Mouse (Mus musculus) left cerebral cortex, adult 18-20 months (tissue): Measurements from ENCODE around the gene Zfp747. TPM values are rescaled to one million over a fixed set of nuclear protein-coding genes. Genes with fewer than 3 reads are reported as not detected.
"Not testable (repeated sequence)": the region's sequence is repeated elsewhere in the genome, so short reads cannot be mapped to it uniquely, and the experiment has no call there.

Experiments
- DNase-seq, 2 experiments: peaks; one replicate each; pipeline ENCODE4 v3.0.0; 2021 to 2022; ENCODE audit warnings: low spot score in 2 of 2, mixed read lengths in 1 of 2
- long read RNA-seq, 2 experiments: library from polyadenylated mRNA; stranded (forward); transcript quantifications; one replicate each; pipeline ENCODE4 v2.0.0; 2021
- total RNA-seq, 2 experiments: library from RNA; stranded (reverse); gene quantifications; 2 replicates each; pipeline ENCODE4 v1.2.3; 2021

The Zfp747 gene
- total RNA-seq: 1 to 10 TPM; 6.6 to 7.4 TPM
- long read RNA-seq, experiment 1, partial matches to known transcripts: 0 of 2 reads
- long read RNA-seq, experiment 1, other reads (novel, unspliced or antisense): 0 of 2 reads
- long read RNA-seq, experiment 2, partial matches to known transcripts: 0 of 3 reads
- long read RNA-seq, experiment 2, other reads (novel, unspliced or antisense): 0 of 3 reads

DNA sequence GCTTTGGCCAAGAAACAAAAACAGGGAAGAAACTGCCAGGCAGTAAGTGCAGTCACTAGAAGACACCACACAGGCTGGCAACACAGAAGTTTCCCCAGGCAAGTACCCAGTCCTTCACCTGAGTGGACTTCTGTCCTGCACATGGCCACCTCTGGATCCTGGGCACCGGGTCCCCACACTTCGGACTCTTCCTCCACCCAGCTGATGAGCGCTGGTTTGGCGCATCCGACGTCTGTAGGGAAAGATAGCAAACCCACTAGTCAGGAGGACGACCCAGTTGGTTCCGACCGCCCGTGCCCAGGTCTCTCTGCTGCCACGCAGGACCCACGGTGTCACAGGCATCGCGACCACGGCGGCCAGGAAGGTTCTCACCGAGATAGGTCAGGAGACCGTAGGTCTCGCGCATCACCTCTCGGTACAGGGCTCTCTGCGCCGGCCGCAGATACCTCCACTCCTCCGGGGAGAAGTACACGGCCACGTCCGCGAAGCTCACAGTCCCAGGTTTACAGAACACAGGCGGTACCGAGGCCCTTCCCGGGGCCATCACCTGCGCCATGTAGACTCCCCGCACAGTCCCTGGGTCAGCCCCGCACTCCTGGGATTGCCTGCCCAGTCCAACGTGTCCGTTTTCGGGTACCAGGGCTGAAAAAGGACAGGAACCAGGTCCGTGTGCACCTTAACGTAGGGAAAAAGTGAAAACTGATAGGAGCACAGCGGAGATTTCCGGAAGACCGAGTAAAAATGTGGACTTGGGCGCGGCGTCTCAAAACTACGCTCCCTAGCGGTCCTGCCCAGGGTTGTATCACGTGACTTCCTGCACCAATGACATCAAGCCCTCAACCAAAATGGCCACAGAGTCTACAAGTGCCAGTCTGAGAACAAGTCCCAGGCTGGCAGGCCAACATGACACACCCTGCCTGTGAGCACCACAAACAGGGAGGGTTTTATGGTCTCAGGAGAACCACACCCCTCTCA lies at the start of gene Zfp747:
Gene Zfp747 (minus strand): TSS at position 780 of the 975 bp plus-strand sequence.
- peak; percentile 93 to 94 for DNase-seq

DNA sequence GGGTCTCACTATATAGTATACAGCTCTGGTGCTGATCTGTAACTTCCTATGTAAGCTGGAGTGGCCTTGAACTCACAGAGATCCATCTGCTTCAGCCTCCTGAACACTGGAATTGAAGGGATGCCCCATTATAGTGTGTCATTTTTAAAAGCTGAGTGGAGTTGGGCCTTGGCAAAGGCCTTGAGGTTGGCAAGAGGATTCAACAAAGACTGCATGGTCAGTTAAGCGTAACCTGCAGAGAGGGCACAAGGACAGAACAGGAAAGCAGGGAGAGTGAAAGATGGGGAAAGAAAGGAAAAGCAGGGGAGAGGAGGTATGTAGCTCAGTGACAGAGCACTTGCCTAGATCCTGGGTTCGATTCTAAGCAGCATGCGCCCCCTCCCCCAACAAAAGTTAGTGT lies 49.4 kb upstream of the Zfp747 start:
- DNase-seq: no peak

DNA sequence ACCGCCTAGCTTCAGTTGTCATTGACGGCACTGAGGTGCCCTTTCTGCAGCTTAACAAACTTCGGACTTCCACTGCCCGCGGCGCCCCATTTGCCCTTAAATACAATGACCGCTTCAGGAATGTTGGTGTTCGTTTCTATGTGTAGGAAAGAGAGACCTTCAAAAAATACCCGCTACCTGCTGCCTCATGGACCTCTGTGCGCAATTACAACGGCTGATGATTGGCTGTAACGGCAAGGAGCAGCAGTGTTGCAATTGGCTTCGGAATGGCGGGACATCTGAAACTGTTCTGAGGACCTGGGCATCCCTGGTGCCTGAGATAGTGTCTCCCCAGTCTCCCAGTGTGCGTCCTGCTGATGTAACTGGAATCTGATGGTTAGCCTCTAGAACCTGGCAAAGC lies 46.4 kb upstream of the Zfp747 start:
- DNase-seq: peak; percentile 34 to 37

DNA sequence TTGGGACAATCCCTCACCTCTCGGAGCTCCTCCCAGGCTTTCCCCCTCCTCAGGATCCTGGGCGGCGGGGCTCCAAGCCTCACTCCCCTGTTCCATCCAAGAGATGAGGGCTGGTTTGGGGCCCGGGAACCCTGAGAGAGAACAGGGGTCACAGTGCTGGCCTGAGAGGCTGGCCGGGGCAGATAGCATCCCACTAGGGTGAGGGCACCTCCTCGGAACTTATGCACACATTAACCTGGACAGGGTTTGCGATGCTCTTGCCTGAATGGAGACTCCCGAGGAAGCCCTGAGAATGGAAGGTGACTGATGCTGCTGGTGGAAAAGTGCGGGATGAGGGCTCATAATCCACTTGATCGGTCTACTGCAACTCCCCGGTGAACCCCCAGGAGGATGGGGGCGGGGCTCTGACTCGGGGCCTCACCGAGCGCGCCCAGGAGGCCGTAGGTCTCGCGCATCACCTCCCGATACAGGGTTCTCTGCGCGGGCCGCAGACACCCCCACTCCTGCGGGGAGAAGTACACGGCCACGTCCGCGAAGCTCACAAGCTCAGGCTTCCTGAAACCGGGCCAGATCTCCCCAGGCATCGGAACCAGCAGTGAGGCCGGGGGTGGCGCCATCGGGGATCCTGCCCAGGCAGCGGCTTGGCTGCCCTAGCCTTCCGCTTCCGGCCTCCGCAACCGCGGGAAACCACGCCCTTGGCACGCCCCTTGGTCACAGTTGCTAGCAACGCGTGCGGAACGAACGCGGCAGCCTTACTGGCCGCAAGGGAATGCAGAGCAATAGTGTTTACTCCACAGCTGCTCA lies 45.7 kb upstream of the Zfp747 start, which contains the start of gene Zfp688:
Gene Zfp688 (minus strand): TSS at position 681 of the 804 bp plus-strand sequence.
- peak; percentile 91 to 94 for DNase-seq

DNA sequence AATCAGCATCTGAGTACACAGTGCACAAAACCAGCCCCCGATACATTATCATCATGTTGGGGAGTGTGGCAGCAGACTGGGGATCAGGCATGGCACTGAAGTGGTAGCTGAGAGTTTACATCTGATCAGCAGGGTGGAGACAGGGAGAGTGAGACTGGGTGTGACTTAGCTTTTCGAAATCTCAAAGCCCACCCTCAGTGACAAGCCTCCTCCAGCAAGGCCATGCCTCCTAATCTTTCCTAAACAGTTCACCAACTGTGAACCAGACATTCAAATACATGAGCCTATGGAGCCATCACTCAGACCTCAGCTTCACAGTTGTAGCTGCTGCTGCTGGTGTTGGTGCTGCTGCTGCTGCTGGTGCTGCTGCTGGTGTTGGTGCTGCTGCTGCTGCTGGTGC lies 35.6 kb upstream of the Zfp747 start:
- no peak for DNase-seq

DNA sequence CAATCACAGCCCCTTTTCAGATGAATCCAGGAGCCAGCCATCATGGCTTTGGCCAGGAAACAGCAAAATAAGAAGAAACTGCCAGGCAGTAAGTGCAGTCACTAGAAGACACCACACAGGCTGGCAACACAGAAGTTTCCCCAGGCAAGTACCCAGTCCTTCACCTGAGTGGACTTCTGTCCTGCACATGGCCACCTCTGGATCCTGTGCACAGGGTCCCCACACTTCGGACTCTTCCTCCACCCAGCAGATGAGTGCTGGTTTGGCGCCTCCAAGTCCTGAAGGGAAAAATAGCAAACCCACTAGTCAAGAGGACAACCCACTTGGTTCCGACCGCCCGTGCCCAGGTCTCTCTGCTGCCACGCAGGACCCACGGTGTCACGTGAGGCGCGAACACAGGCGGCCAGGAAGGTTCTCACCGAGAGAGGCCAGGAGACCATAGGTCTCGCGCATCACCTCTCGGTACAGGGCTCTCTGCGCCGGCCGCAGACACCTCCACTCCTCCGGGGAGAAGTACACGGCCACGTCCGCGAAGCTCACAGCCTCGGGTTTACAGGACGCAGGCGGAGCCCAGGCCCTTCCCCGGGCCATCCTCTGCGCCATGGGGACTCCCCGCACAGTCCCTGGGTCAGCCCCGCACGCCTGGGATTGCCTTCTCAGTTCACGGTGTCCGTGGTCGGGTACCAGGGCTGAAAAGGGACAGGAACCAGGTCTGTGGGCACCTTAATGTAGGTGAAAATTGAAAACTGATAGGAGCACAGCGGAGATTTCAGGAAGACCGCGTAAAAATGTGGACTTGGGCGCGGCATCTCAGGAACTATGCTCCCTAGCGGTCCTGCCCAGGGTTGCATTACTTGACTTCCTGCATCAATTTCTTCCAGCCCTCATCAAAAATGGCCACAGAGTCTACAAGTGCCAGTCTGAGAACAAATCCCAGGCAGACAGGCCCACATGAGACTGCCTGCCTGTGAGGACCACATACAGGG lies 30.4 kb upstream of the Zfp747 start, which contains the start of gene Zfp764:
Gene Zfp764 (minus strand): TSS at position 821 of the 986 bp plus-strand sequence.
- peak; percentile 84 to 87 for DNase-seq

DNA sequence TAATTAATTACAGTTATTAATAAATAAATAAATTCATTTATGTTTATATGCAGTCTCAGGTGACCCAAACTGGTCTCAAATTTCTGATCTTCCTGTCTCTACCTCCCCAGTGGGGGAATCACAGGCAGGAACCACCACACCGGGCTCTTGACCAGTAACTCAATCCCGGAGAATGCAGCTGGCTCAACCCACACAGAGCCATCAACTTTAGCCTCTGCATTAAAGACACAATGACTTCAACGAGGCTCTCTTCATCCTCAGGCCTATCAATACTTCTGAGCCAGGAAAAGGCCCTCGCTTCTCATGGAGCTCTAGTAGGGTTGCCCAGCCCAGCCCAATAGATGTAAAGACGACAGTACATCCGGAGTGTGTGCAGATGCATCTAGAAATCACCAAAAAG lies 28.3 kb upstream of the Zfp747 start:
- DNase-seq: not testable (repeated sequence)

DNA sequence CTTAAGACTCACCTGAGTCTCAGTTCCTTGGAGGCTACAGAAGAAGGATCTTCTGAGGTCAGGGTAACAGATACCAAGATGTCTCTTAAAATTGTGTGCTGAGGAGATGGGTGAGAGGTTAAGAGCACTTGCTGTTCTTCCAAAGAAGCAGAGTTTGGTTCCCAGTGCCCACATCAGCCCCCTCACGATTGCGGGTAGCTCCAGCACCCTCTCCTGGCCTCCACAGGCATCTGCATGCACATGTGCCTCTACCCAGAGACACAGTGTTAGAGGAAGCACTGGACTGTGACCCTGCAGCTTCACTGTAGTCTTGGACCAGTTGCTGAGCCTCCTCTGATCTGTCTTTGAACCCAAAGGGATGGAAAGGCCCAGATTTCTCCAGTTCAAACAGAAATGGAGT lies 27.1 kb upstream of the Zfp747 start:
- DNase-seq: no peak

DNA sequence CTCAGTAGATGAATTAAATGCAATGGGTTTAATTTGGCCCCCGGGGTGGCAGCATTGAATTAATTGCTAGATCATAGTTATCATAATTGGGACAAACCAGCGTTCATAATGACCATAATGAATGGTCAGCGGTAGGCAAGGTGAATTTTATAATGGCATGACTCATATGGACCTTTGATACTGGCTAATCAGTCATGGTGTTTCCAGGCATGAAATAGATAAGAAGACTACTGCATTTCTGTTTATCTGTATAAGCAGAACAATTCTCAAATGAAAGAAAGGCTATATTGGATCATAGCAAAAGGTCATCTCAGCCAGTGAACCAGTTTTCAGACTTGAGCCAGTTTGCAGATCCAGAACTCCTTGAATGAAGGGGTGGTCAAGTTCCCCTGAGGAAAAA lies 24.5 kb upstream of the Zfp747 start:
- DNase-seq: no peak

DNA sequence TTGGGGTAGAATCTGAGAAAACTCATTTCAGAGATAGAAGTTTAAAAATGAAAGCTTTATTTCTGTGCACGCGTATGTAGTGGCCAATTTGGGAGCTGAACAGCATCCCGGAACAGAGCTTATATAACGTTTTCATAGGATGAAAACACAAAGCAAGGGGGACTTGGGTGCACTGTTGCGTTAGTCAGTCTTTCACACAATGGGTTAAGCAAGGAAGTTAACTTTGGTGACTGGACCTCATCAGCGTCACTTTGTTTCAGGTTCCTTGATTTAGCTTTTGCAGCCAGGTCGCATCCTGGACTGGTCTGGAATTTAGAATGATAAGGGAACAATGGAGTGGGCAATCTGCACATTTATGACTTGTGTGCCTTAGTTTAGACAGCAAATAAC lies 18.1 kb upstream of the Zfp747 start:
- no peak for DNase-seq

DNA sequence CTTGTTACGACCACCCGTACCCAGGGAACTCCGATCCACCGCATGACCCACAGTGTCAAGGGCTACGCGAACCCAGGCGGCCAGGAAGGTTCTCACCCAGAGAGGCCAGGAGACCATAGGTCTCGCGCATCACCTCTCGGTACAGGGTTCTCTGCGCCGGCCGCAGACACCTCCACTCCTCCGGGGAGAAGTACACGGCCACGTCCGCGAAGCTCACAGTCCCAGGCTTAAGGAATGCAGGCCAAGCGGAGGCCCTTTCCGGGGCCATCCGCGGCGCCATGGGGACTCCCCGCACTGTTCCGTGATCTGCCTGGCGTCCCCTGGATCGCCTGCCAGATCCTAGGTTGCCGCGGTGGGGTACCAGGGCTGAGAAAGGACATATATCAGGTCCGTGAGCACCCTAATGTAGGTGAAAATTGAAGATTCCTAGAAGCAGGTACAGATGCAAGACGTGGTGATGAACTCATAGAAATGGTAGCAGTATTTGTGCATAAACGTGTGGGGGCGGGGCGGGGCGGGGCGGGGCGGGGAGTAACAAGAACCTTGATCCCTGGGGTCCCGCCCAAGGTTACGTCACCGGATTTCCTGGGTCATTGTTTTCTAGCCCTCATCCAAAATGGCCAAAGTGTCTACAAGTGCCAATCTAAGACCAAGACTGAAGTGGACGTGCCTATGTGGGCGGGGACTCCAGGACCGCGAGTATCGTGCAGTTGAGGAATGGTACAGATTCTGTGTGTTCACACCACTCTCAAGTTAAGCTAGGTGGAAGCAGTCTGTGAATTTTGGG lies 17.5 kb upstream of the Zfp747 start, which contains the start of gene E430018J23Rik:
Gene E430018J23Rik (minus strand): TSS at position 473 of the 787 bp plus-strand sequence.
- peak; percentile 96 to 97 for DNase-seq

DNA sequence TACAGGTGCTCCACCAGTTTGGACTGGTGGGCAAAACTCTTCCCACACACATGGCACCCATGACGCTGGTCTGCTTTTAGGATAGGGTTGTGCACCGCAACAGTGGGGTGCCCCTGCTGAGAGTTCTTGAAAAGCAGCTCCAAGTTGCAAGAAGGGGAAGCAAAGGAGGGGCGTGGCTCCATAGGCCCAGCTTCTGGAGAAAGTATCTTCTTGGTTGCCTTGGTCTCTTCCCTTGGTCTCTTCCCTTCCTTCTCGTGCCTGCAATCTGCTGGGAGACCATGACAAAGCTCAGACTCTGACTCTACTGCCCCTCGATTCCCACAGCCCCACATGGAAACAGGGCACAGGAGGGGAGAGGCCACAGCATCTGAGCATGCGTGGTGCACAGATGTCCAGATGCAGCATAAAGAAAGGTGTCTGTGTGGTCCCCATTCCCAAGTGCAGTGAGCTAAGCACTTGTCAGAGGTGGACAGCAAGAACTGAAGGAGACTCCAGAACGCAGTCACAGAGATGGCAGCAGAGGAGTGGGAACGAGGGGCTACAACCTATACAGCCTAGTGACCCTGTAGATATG lies 16.5 kb upstream of the Zfp747 start:
- DNase-seq: no peak

DNA sequence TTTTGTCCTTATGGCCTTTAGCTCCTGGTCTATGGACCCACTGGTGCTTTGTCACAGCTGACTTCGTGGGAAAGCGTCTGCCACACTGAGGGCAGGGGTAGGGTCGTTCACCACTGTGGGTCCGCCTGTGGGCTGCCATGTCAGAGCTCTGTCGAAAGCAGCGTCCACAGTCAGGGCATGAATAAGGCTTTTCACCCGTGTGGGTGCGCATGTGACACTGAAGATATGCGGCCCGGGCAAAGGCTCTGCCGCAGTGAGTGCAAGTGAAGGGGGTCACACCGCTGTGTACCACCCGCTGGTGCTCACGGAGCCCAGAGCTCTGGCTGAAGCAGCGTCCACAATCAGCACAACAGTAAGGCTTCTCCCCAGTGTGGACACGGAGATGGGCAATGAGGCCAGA lies 15.7 kb upstream of the Zfp747 start:
- DNase-seq: no peak

DNA sequence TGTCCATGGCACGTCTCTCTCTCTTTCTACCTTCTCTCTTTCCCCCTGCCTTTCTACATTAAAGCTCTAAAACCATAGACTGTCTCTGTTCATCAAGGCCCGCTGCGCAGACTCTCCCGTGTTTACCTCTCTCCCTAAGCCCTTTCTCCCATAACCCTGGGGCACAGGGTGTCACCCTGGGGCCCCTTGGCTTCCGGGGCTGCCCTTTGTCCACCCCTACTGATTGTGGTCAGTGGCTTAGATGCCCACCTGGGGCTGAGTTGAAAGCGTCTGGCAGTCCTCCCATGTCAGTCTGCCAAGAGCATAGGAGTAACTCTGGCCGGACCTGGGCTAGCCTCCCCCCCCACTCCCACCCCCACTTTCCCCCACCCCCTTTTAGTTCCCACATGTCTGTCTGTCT lies 14.5 kb upstream of the Zfp747 start:
- DNase-seq: no peak

DNA sequence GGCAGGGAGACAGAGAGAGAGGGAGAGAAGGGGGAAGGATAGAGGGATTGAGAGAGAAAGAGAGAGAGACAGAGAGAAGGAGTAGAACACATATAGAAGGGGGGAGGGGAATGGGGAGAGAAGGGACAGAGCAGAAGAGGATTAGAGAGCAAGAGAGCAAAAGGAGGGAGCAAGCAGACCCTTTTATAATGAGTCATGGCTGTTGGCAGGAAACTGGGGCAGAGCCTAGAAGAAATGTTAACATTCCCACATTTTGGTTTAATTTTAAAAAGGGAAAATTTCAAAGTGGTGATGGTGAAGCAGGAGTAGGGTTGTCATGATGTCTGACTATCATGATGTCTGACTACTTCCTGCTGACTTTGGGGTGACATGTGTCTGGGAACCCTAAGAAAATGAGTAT lies 12.4 kb upstream of the Zfp747 start:
- not testable (repeated sequence) for DNase-seq

DNA sequence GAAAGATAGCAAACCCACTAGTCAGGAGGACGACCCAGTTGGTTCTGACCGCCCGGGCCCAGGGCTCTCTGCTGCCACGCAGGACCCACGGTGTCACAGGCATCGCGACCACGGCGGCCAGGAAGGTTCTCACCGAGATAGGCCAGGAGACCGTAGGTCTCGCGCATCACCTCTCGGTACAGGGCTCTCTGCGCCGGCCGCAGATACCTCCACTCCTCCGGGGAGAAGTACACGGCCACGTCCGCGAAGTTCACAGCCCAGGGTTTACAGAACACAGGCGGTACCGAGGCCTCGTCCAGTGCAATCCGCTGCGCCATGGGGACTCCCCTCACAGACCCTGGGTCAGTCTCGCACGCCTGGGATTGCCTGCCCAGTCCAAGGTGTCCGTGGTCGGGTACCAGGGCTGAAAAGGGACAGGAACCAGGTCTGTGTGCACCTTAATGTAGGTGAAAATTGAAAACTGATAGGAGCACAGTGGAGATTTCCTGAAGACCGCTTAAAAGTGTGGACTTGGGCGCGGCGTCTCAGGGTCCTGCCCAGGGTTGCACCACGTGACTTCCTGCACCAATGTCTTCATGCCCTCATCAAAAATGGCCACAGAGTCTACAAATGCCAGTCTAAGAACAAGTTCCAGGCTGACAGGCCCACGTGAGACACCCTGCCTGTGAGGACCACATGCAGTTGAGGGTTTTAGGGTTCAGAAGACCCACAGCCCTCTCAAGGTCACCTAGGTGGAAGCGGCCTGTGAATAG lies 11.0 kb upstream of the Zfp747 start, which contains the start of gene 9130019O22Rik:
Gene 9130019O22Rik (minus strand): TSS at position 526 of the 752 bp plus-strand sequence.
- peak; percentile 86 to 95 for DNase-seq

DNA sequence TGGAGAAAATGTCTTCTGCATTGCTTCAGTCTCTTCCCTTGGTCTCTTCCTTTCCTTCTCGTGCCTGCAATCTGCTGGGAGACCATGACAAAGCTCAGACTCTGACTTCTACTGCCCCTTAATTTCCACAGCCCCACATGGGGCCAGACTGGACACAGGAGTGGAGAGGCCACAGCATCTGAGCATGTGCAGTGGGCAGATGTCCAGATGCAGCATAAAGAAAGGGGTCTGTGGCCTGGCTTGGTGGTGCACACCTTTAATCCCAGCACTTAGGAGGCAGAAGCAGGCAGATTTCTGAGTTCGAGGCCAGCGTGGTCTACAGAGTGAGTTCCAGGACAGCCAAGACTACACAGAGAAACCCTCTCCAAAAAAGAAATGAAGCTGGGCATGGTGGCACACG lies 9.7 kb upstream of the Zfp747 start:
- DNase-seq: not testable (repeated sequence)

DNA sequence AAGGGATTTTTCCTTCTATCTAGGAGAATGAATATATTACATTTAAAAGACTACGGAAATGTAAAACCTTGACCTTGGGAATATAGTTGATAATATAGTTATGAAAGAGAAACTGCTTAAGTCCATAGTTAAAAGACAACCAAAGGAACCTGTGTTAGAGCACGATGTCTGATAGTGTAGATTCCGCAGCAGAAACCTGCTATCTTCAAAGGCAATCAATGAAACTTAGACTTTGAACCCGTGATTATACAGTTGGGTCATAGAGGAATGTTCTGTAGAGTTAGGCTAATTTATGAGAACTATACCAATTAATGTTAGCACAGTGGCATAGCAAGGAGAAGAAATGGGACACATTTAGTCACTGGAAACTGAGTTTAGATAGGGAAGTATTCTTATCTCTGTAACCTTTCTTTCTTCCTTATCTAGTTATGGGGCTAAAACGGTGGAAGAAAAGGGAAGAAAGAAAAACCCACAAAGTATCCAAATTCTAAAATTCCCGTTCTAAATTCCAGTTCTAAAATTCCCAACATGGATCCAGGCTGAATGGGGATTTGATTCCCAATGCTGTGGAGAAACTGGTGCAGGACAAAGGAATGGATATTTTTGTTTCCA lies 2.6 kb upstream of the Zfp747 start:
- DNase-seq: no peak
